1 mouse cellular context compared by ENCODE assay signal in the genomic region with DNA sequence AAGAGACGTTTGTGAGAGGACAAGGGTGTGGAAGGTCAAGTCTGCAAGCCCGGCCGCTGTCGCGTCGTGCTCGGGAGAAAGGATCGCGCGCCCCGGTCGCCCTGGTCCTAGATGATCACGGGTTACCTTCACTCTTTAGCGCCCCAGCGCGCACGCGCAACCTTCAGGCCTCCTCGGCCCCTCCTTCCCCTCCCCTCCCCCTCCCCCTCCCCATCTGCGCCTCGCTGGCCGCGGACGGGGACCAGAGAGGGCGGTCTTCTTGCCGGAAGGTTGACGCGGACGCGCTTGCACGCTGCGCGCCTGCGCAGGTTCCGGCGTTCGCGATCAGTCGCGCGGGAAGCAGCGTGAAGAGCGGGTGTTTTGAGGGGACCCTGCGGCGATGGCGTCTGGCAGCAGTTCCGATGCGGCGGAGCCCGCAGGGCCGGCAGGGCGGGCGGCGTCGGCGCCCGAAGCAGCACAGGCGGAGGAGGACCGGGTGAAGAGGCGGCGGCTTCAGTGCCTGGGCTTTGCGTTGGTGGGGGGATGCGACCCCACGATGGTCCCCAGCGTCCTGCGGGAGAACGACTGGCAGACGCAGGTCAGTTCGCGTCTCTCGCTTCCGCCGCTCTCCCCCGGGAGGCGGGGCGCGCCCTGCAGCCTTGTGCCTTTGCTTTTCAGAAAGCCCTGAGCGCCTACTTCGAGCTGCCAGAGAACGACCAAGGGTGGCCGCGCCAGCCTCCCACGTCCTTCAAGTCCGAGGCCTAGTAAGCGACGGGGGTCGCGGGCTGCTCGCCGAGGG.
A peak's percentile ranks its signal among the peaks of the same experiment; 100 is the strongest.
TF ChIP-seq lines count a peak whose summit lies in the region.

Gene Acot13, minus strand, starts transcription at position 188 of the 778 bp plus-strand sequence.
Gene Tdp2, plus strand, starts transcription at position 327 of the 778 bp plus-strand sequence.

TF ChIP-seq in MEL, 35 proteins besides CTCF, POLR2A, EP300 and RAD21 (continued from another document):
- TF ChIP-seq KAT2A (conservative IDR thresholded peaks at IDR 0.05; ENCODE audit: low read depth, low read length) (no peak), TCF12 (IDR thresholded peaks at IDR 0.05; ENCODE audit: low read depth, low read length) (peak; percentile 62), NELFE (IDR thresholded peaks at IDR 0.05; ENCODE audit: low read depth, low read length) (peak; percentile 97), SIN3A (IDR thresholded peaks at IDR 0.05; ENCODE audit: low read length) (peak; percentile 77; the same call in 1 of the 2 replicates), CHD1 (IDR thresholded peaks at IDR 0.05; ENCODE audit: low read depth, low read length) (no peak), ETS1 (IDR thresholded peaks at IDR 0.05; ENCODE audit: low read depth, low read length) (no peak), RCOR1 (IDR thresholded peaks at IDR 0.05; ENCODE audit: low read depth, low read length) (no peak), UBTF (IDR thresholded peaks at IDR 0.05; ENCODE audit: borderline replicate concordance, insufficient read depth, low read depth, low read length) (peak; percentile 81; the same call in 1 of the 2 replicates), ZKSCAN1 (IDR thresholded peaks at IDR 0.05; ENCODE audit: low read depth, low read length) (no peak), BHLHE40 (IDR thresholded peaks at IDR 0.05; ENCODE audit: borderline replicate concordance, low read depth, low read length) (no peak), MAX (IDR thresholded peaks at IDR 0.05; ENCODE audit: low read length) (peak; percentile 15; the same call in 1 of the 2 replicates)
